Mouse (Mus musculus): ENCODE results near the gene Olfr66.
A peak's percentile ranks its signal among the peaks of the same experiment; 100 is the strongest.

Gene Olfr66

GRCm38 (mm10) chr7:103886152-103886551 is at the start of gene Olfr66:
Olfr66 (minus strand) TSS chr7:103886252.
- no peak for DNase-seq (ENCODE audit: low read depth, low spot score)

GRCm38 (mm10) chr7:103934264-103934663 is 48.2 kb upstream of the Olfr66 start, which contains the start of gene Olfr632:
Olfr632 (plus strand) TSS chr7:103934347.
- no peak for DNase-seq (ENCODE audit: low read depth, low spot score)

DNA sequence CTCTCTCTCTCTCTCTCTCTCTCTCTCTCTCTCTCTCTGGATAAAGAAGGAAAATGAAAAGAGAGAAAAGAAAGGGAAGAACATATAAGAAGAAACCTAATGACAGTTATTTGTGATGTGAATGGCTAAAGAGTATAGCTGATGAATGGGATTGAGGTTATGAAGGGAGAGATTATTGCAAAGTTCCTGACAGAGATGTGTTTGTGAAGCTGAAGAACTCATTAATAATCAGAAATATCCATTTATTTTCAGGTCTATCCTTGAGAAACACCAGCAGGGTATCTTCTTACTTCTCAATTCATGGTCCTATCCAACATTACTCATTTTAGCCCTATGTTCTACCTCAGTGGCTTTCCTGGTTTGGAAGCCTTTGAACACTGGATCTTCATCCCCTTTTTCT is 42.5 kb upstream of the Olfr66 start, which contains the start of gene Olfr631:
Olfr631 (plus strand) TSS at position 301 of the 400 bp plus-strand sequence.
- no peak for DNase-seq (ENCODE audit: low read depth, low spot score)

GRCm38 (mm10) chr7:103915338-103915737 is 29.3 kb upstream of the Olfr66 start:
- DNase-seq (ENCODE audit: low read depth, low spot score) = no peak

- DNase-seq (ENCODE audit: low read depth, low spot score) = peak; percentile 18
Measured at GRCm38 (mm10) chr7:103912969-103913511, 27.0 kb upstream of the Olfr66 start.

GRCm38 (mm10) chr7:103910047-103910446 is 24.0 kb upstream of the Olfr66 start:
- no peak for DNase-seq (ENCODE audit: low read depth, low spot score)

GRCm38 (mm10) chr7:103903187-103903586 is 17.1 kb upstream of the Olfr66 start, which contains the start of gene Olfr65:
Olfr65 (plus strand) TSS chr7:103903487.
- no peak for DNase-seq (ENCODE audit: low read depth, low spot score)

DNA sequence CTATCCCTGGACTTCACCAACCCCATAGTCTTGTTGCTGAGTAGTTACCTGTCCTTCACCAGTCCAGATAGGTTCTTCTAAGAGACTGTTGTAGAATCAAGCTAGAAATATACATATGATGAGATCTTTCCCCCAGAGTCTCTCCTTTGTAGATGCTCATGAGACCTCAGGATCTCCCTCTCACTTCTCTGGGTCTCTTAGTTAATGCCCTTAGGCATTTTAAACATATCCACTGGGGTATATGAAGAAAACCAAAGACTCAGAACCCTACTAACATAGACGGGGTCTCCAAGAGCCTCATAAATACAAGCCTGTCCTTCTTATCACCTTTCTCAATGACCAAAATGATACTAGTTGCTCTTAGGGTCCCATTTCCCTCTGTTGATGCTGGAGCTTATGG is 8.3 kb upstream of the Olfr66 start, which contains the start of gene Olfr64:
Olfr64 (minus strand) TSS at position 101 of the 400 bp plus-strand sequence.
- no peak for DNase-seq (ENCODE audit: low read depth, low spot score)

- no peak for DNase-seq (ENCODE audit: low read depth, low spot score)
Measured at GRCm38 (mm10) chr7:103877093-103877492, 9.0 kb downstream of the Olfr66 start.

- DNase-seq (ENCODE audit: low read depth, low spot score) = no peak
Measured at GRCm38 (mm10) chr7:103874451-103874850, 11.6 kb downstream of the Olfr66 start.

DNA sequence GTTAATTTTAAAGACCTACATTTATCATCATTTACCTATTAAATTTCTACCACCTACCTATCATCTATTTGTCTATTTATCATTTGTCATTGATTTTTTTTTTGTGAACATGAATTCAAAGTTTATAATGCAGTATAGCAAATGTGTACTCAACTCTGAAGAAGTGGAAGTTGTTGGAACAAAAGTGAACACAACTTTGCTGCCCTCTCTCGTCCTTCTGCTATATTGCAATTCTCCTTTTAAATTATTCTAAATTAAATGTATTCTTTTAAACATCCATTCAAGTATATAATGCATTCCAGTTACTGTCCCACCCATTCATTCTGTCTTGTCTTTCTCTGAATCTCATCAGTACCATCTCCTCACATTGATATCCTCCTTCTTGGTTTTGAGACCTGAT is 13.0 kb downstream of the Olfr66 start:
- no peak for DNase-seq (ENCODE audit: low read depth, low spot score)

DNA sequence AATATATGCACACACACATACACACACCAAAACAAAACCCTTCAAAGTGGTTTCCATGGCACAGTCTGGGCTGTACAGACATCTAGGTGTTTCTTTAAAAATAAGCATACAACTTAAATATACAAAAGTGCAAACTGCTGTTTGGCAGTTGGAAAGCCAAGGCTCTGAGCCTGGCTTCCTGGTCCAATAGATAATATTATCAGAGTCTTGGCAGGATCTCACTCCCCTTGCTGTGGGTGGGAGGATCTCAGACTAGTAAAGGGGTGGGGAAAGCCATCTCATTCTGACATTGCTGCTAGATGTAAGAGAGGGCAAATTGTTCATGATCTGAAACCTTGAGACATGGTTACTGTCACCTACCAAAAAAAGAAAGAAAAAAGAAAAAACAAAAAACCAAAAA is 15.4 kb downstream of the Olfr66 start:
- no peak for DNase-seq (ENCODE audit: low read depth, low spot score)

- no peak for DNase-seq (ENCODE audit: low read depth, low spot score)
Measured at GRCm38 (mm10) chr7:103865716-103866115, 20.3 kb downstream of the Olfr66 start.

- DNase-seq (ENCODE audit: low read depth, low spot score) = no peak
Measured at GRCm38 (mm10) chr7:103861531-103861930, 24.5 kb downstream of the Olfr66 start.

DNA sequence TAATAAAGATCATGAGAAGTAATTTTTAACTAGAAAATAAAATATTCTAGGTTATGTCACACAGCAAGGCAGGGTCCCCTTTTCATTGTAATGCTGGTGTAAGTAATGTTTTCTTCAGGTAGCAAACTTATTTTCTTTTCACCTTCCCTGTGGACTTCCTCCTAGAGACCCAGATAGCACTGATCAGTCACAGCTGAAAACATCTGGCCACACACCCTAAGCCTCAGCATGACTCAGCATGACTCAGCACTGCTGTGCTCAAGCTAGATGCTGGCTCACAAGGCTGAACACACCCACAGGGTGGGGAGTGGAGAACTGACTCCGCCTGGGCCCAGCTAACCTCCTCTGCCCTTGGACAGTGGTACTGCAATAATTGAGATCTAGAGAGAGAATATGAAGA is 25.2 kb downstream of the Olfr66 start:
- peak; percentile 74 for DNase-seq (ENCODE audit: low read depth, low spot score)

DNA sequence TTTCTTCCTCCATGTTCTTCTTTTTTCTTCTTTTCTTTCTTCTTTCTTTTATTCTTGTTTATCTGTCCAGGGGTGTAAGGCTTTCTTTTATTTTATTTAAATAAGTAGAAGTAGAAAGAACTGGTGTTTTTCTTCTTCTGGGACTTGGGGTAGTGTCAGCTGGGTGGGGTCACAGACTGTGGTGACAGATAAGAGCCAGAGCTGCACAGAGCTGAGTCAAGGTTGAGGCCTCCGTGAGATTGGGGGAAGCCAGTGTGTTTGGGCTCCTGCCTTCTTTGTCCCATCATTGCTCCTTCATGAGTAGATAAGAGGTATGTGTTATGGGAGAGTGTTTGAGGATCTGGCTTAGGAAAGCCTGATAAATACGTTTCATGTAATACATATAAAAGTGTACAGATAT is 27.0 kb downstream of the Olfr66 start:
- no peak for DNase-seq (ENCODE audit: low read depth, low spot score)

DNA sequence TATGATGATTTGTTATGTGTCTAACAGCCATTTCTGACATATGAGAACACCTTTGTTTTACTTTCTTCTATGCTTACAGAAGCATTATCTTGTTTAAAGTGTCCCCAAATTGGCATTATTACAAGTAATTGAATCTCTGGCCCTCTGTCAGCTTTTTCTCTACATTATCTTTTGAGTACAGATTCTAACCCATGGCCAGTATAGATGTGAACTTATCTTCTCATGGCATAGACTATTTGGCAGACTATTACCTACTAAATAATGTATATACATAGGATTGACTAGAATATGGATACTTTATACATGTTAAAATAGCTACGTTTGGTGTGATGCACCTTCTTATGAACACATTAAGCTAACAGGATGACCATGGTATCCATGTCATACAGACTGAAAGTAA is 31.4 kb downstream of the Olfr66 start:
- no peak for DNase-seq (ENCODE audit: low read depth, low spot score)

- no peak for DNase-seq (ENCODE audit: low read depth, low spot score)
Measured at GRCm38 (mm10) chr7:103853090-103853489, 33.0 kb downstream of the Olfr66 start, which contains the start of gene Hbb-y. Hbb-y (minus strand) TSS chr7:103853216.

DNA sequence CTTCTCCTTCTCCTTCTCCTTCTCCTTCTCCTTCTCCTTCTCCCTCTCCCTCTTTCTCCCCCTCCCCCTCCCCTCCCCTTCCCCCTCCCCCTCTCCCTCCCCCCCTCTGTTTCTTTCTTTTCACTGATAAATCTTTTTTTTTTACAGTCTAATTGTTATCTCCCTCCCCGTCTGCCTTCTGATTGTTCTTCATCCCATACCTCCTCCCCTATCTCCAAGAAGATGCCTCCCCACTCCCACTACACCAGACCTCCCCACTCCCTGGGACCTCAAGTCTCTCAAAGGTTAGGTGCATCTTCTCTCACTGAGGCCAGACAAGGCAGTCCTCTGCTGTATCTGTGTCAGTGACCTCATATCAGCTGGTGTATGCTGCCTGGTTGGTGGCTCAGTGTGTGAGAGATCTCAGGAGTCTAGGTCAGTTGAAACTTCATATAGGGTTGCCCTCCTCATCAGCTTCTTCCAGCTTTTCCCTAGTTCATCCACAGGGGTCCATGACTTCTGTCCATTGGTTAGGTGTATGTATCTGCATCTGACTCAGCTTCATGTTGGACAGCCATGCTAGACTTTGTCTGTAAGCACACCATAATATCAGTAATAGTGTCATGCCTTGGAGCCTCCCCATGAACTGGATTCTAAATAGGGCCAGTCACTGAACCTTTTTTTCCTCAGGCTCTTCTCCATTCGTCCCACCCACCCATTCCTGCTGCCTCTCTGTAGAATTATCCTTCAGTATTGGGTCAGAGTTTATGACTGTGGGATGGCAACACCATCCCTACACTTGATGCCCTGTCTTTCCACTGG is 41.3 kb downstream of the Olfr66 start:
- DNase-seq (ENCODE audit: low read depth, low spot score) = no peak

- no peak for DNase-seq (ENCODE audit: low read depth, low spot score)
Measured at GRCm38 (mm10) chr7:103843034-103843433, 43.0 kb downstream of the Olfr66 start, which contains the start of gene Hbb-bh1. Hbb-bh1 (minus strand) TSS chr7:103843164.

- DNase-seq (ENCODE audit: low read depth, low spot score) = no peak
Measured at GRCm38 (mm10) chr7:103840268-103840667, 45.8 kb downstream of the Olfr66 start, which contains the start of gene Hbb-bh2. Hbb-bh2 (minus strand) TSS chr7:103840520.

Data from WW6 (cell line).